Mouse (Mus musculus) left cerebral cortex, adult 11 months (tissue): ENCODE results near the gene Dmrtc1a.
"Not testable (repeated sequence)": the region's sequence is repeated elsewhere in the genome, so short reads cannot be mapped to it uniquely, and the experiment has no call there.

ENCODE experiments used
- DNase-seq: peaks from one replicate; pipeline ENCODE4 v3.0.0; 2022; ENCODE audit warnings: low spot score

Dmrtc1a gene

GRCm38 (mm10) chrX:102908587-102908986 lies at the start of gene Dmrtc1a, which contains the start of gene 1700011M02Rik:
Gene Dmrtc1a, minus strand, starts transcription at chrX:102908687.
Gene 1700011M02Rik, plus strand, starts transcription at chrX:102908905.
- DNase-seq = not testable (repeated sequence)

- DNase-seq = not testable (repeated sequence)
Observed at GRCm38 (mm10) chrX:102950136-102950535, 41.6 kb upstream of the Dmrtc1a start.

DNA sequence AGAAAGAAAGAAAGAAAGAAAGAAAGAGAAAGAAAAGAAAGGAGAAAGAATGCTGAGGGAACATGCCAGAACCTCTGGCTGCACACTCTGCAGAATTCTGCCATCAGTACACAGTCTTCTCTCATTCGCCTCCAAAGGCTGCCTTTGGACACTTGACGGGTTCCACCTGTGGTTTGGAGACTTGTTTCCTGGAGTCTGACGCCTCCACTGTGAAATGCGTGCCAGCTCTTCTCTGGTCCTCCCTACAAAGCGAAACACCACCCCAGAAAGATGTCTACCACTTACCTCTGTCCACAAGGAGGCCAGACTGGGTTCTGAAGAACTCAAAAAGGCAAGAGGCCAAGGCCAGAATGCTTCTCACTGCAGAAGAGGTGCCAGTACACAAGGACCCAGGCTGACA lies 28.3 kb upstream of the Dmrtc1a start:
- no peak for DNase-seq

DNA sequence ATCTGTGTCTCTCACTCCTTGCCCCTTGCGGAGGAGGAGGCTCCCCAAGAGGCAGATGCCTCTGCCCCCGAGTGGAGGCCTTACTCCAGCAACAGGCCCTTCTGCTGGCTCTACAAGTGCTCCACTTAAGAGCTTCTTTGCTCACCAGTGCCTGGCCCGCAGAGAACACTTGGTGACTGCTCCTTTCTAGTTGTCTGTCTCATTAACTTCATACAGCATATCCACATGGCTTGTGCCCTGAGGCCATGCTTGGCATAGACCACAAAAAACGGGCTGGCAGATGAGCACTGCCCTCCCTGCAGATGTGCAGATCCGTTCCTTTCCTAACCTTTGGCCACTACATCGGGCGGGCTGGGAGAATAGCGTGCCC lies 25.9 kb upstream of the Dmrtc1a start:
- no peak for DNase-seq

- peak; percentile 39 for DNase-seq
Observed at GRCm38 (mm10) chrX:102933571-102934394, 25.3 kb upstream of the Dmrtc1a start.

DNA sequence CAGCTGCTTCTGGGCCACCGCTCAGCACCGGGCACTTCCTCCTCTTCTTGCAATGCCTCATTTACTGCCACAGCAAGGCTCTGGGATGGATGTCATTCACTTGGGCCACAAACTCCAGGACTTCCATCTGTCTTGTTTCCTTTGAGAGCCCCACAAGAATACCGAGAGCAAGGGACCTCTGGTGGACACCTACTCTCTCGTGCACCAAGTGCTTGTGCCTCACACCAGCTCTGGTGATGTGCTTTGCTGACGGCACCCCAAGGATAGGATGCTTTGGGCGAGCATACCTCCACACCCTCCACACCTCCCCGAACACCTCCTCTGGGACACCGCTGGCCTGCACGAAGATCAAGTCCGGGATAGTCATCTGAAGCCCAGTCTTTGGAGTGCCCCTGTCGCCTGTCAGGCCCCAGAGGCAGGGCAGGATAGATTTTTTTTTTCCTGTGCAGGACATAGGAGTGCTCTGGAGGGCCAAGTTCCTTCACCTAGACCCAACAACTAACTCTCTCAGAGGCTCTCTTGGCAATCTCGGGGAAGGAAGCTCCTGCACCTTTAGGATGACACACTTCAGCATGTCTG lies 24.6 kb upstream of the Dmrtc1a start:
- DNase-seq = no peak

DNA sequence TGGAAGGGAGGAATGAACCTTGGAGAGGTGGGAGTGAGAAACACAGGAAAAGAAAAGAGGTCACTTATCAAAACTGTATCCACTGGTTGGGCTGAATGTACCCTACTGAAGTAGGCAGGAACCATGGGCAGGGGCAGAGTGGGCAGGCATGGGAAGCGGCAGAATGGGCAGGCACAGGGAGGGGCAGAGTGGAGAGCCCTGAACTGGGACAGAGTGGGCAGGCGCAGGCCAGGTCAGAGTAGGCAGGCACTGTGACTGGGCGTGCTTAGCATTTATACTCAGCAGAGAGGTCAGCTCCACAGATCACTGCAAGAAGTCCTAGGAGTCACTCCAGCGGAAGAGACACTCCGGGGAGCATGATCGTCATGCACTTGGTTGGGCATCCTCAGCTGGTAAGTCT lies 19.6 kb upstream of the Dmrtc1a start, which contains the start of gene 1700018G05Rik:
1700018G05Rik (plus strand) TSS at position 301 of the 400 bp plus-strand sequence.
- not testable (repeated sequence) for DNase-seq

DNA sequence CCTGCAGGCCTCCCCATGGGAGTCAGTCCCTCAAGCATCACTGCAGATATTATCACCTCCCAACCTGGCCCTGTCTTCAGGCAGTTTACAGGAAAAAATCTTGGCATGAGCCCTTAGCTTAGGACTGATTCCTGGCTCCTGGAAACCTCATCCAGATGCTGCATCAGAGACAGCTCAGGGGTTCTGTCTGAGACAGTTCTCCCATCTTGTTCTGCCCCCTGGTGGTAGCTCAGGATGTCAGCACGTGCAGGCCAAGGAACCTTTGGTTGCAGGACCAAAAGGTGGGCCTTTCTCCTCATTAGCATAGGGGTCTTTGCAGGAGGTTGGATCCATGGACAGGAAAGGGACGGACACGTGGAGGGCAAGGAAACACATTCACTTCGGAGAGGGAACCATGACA lies 18.2 kb upstream of the Dmrtc1a start:
- DNase-seq = not testable (repeated sequence)

DNA sequence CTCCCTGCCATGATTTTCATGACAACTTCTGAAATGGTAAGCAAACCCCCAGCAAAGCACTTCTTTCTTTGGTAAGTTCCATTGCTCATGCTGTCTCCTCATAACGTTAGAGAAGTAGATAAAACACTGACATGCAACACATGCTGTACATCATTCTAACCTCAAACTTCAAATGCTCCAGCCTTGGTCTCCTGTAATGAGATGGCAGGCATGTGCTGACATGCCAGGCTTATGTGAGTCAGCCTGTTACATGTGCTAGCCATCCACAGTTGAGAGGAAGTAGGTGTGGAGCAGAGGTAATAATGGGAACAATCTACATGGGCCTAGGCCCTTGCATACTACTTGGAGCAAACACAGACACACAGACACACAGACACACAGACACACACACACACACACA lies 6.3 kb upstream of the Dmrtc1a start:
- not testable (repeated sequence) for DNase-seq

DNA sequence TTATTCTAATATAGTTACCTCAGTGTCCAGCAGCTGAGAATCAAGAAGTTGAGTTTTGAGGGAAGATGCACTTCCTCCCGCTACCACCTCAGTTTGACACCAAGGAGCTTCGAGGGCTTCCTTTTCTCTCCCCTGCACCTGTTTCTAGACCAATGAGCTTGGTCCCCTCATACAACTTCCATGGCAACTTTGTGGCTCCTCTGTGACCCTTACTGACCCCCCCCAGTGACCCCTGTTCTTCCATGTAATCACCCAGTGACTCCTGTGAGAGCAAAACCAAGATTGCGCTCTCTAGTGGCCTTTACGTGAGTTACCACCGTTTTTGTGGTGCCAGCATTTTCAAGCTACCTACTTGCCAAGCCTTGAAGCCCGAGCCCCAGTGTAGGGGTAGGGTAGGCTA lies 40.6 kb downstream of the Dmrtc1a start, which contains the start of gene 1700031F05Rik:
1700031F05Rik (minus strand) TSS at position 101 of the 400 bp plus-strand sequence.
- no peak for DNase-seq

- DNase-seq = not testable (repeated sequence)
Observed at GRCm38 (mm10) chrX:102854516-102854915, 54.0 kb downstream of the Dmrtc1a start, which contains the start of gene Dmrtc1c2. Gene Dmrtc1c2, minus strand, starts transcription at chrX:102854616.
